Mouse (Mus musculus) midbrain, embryonic 15.5 days (tissue): ENCODE data around the gene Sema4c. TPM values are rescaled to one million over a fixed set of nuclear protein-coding genes. Genes with fewer than 3 reads are reported as not detected.

Experiments
- ATAC-seq: fragments of 200-750 bp; cut with Nextera tagmentation; replicated peaks from 2 replicates; pipeline ENCODE4 v1.8.0; 2017; ENCODE audit warnings: moderate TSS enrichment
- H3K27ac ChIP-seq: fragments of 300-500 bp; sonication (generic); 2 replicates; pipeline ENCODE4 v1.5.1; 2015; ENCODE audit warnings: mild to moderate bottlenecking, inconsistent platforms
- H3K27me3 ChIP-seq: fragments of 300-500 bp; sonication (generic); replicated peaks from 2 replicates; pipeline ENCODE4 v1.6.1; 2015; ENCODE audit warnings: inconsistent platforms
- H3K36me3 ChIP-seq: fragments of 300-500 bp; sonication (generic); replicated peaks from 2 replicates; pipeline ENCODE4 v1.6.1; 2015; ENCODE audit warnings: inconsistent platforms
- H3K4me1 ChIP-seq: fragments of 300-500 bp; sonication (generic); 2 replicates; pipeline ENCODE4 v1.6.1; 2015; ENCODE audit warnings: inconsistent platforms
- H3K4me2 ChIP-seq: fragments of 300-500 bp; sonication (generic); 2 replicates; pipeline ENCODE4 v1.6.1; 2015; ENCODE audit warnings: inconsistent platforms, mild to moderate bottlenecking, moderate library complexity
- H3K4me3 ChIP-seq: fragments of 300-500 bp; sonication (generic); 2 replicates; pipeline ENCODE4 v1.5.1; 2015; ENCODE audit warnings: mild to moderate bottlenecking, inconsistent platforms
- H3K9ac ChIP-seq: fragments of 300-500 bp; sonication (generic); 2 replicates; pipeline ENCODE4 v1.6.1; 2015; ENCODE audit warnings: mild to moderate bottlenecking, inconsistent platforms
- H3K9me3 ChIP-seq: fragments of 300-500 bp; sonication (generic); 2 replicates; pipeline ENCODE4 v1.6.1; 2016; ENCODE audit warnings: inconsistent platforms
- WGBS: fragments of 180-500 bp; shearing (Covaris S2); methylation state at CpG from one replicate; pipeline ENCODE4 v1.1.7; 2015; ENCODE audit warnings: mixed read lengths; 5-methylcytosine and 5-hydroxymethylcytosine counted together
- polyA plus RNA-seq: library from polyadenylated mRNA; unstranded; fragments of >200 nt; fragmentation: Nextera tagmentation; extraction: Ambion mirVana; gene quantifications from 2 replicates; pipeline ENCODE4 v1.2.1, GENCODE M21; 2015

Gene Sema4c
- polyA plus RNA-seq, 1 experiment from 2014 or later: 34.3 TPM

GRCm38 (mm10) chr1:36574196-36574955 lies 16.2 kb upstream of the Sema4c start:
- Histone ChIP-seq H3K9ac (0 out of 2 replicates have a peak overlapping the region, but pooled peaks have one; percentile 3), H3K36me3 (no peaks in the 10 kb centered on the region), H3K4me3 (no peak overlapping the region), H3K27me3 (no peaks in the 10 kb centered on the region), H3K27ac (no peak overlapping the region), H3K4me2 (no peak overlapping the region), H3K4me1 (no peaks in the 10 kb centered on the region), H3K9me3 (no peaks in the 10 kb centered on the region)
- ATAC-seq: no peak
- WGBS: 70% methylated on average over 5 of the region's 5 CpGs

GRCm38 (mm10) chr1:36573524-36573923 lies 15.4 kb upstream of the Sema4c start:
- Histone ChIP-seq H3K4me1 (no peaks in the 10 kb centered on the region), H3K36me3 (no peaks in the 10 kb centered on the region), H3K4me3 (no peak overlapping the region), H3K27ac (no peak overlapping the region), H3K27me3 (no peaks in the 10 kb centered on the region), H3K9me3 (no peaks in the 10 kb centered on the region), H3K9ac (no peak overlapping the region), H3K4me2 (no peak overlapping the region)
- ATAC-seq: no peak
- 84% methylated on average over 8 of the region's 8 CpGs for WGBS

- no peak overlapping the region for H3K27ac ChIP-seq
- ATAC-seq: no peak
- H3K27me3 ChIP-seq: no peaks in the 10 kb centered on the region
- 67% methylated on average over 1 of the region's 1 CpGs for WGBS
- no peaks in the 10 kb centered on the region for H3K4me1 ChIP-seq
- H3K4me3 ChIP-seq: no peak overlapping the region
- H3K9ac ChIP-seq: no peak overlapping the region
- H3K9me3 ChIP-seq: no peaks in the 10 kb centered on the region
- H3K4me2 ChIP-seq: no peak overlapping the region
- H3K36me3 ChIP-seq: no peaks in the 10 kb centered on the region
Measured at GRCm38 (mm10) chr1:36572709-36573108, 14.6 kb upstream of the Sema4c start.

GRCm38 (mm10) chr1:36572140-36572700 lies 14.1 kb upstream of the Sema4c start:
- Histone ChIP-seq H3K4me3 (no peak overlapping the region), H3K9me3 (no peaks in the 10 kb centered on the region), H3K4me2 (no peak overlapping the region), H3K36me3 (no peaks in the 10 kb centered on the region), H3K4me1 (no peaks in the 10 kb centered on the region), H3K27me3 (no peaks in the 10 kb centered on the region), H3K27ac (no peak overlapping the region), H3K9ac (no peak overlapping the region)
- WGBS: 79% methylated on average over 2 of the region's 2 CpGs
- ATAC-seq: no peak

- Histone ChIP-seq H3K27ac (no peak overlapping the region), H3K9ac (no peak overlapping the region), H3K27me3 (no peaks in the 10 kb centered on the region), H3K4me1 (no peaks in the 10 kb centered on the region), H3K36me3 (no peaks in the 10 kb centered on the region), H3K9me3 (no peaks in the 10 kb centered on the region), H3K4me3 (no peak overlapping the region), H3K4me2 (no peak overlapping the region)
- 56% methylated on average over 6 of the region's 6 CpGs for WGBS
- ATAC-seq: no peak
Measured at GRCm38 (mm10) chr1:36571627-36572026, 13.5 kb upstream of the Sema4c start.

GRCm38 (mm10) chr1:36570320-36570719 lies 12.2 kb upstream of the Sema4c start:
- H3K9ac ChIP-seq: no peak overlapping the region
- no peaks in the 10 kb centered on the region for H3K9me3 ChIP-seq
- no peak overlapping the region for H3K4me3 ChIP-seq
- no peak overlapping the region for H3K27ac ChIP-seq
- no peaks in the 10 kb centered on the region for H3K27me3 ChIP-seq
- ATAC-seq: no peak
- no peak overlapping the region for H3K4me2 ChIP-seq
- no peaks in the 10 kb centered on the region for H3K4me1 ChIP-seq
- H3K36me3 ChIP-seq: no peaks in the 10 kb centered on the region
- 87% methylated on average over 5 of the region's 5 CpGs for WGBS

- Histone ChIP-seq H3K27me3 (no peaks in the 10 kb centered on the region), H3K4me3 (no peak overlapping the region), H3K27ac (no peak overlapping the region), H3K4me2 (no peak overlapping the region), H3K9me3 (no peaks in the 10 kb centered on the region), H3K9ac (no peak overlapping the region), H3K36me3 (no peaks in the 10 kb centered on the region), H3K4me1 (no peaks in the 10 kb centered on the region)
- WGBS: 57% methylated on average over 7 of the region's 7 CpGs
- ATAC-seq: no peak
Measured at GRCm38 (mm10) chr1:36569694-36570276, 11.6 kb upstream of the Sema4c start.

- H3K27ac ChIP-seq: no peak overlapping the region
- no peaks in the 10 kb centered on the region for H3K4me1 ChIP-seq
- no peaks in the 10 kb centered on the region for H3K36me3 ChIP-seq
- H3K9ac ChIP-seq: no peak overlapping the region
- no peaks in the 10 kb centered on the region for H3K27me3 ChIP-seq
- no peak overlapping the region for H3K4me3 ChIP-seq
- no peak for ATAC-seq
- WGBS: 69% methylated on average over 4 of the region's 4 CpGs
- H3K4me2 ChIP-seq: no peak overlapping the region
- no peaks in the 10 kb centered on the region for H3K9me3 ChIP-seq
Measured at GRCm38 (mm10) chr1:36568776-36569175, 10.6 kb upstream of the Sema4c start.

- 45% methylated on average over 21 of the region's 21 CpGs for WGBS
- H3K36me3 ChIP-seq: no peaks in the 10 kb centered on the region
- H3K4me3 ChIP-seq: no peak overlapping the region
- H3K27ac ChIP-seq: no peak overlapping the region
- no peaks in the 10 kb centered on the region for H3K27me3 ChIP-seq
- no peak for ATAC-seq
- no peak overlapping the region for H3K4me2 ChIP-seq
- H3K9ac ChIP-seq: no peak overlapping the region
- H3K4me1 ChIP-seq: no peaks in the 10 kb centered on the region
- no peaks in the 10 kb centered on the region for H3K9me3 ChIP-seq
Measured at GRCm38 (mm10) chr1:36567818-36568603, 9.9 kb upstream of the Sema4c start.

GRCm38 (mm10) chr1:36566425-36566824 lies 8.3 kb upstream of the Sema4c start:
- 4% methylated on average over 2 of the region's 2 CpGs for WGBS
- Histone ChIP-seq H3K9me3 (no peaks in the 10 kb centered on the region), H3K36me3 (no peaks in the 10 kb centered on the region), H3K4me2 (no peak overlapping the region), H3K27me3 (no peaks in the 10 kb centered on the region), H3K4me3 (no peak overlapping the region), H3K4me1 (no peaks in the 10 kb centered on the region), H3K27ac (no peak overlapping the region), H3K9ac (no peak overlapping the region)
- ATAC-seq: no peak

- 79% methylated on average over 6 of the region's 6 CpGs for WGBS
- ATAC-seq: no peak
- no peaks in the 10 kb centered on the region for H3K9me3 ChIP-seq
- no peak overlapping the region for H3K4me2 ChIP-seq
- H3K27me3 ChIP-seq: no peaks in the 10 kb centered on the region
- H3K4me3 ChIP-seq: no peak overlapping the region
- H3K9ac ChIP-seq: no peak overlapping the region
- peaks cover 2% of the 10 kb centered on the region for H3K4me1 ChIP-seq
- H3K36me3 ChIP-seq: no peaks in the 10 kb centered on the region
- H3K27ac ChIP-seq: no peak overlapping the region
Measured at GRCm38 (mm10) chr1:36564101-36564500, 6.0 kb upstream of the Sema4c start.

- Histone ChIP-seq H3K4me1 (peaks cover 6% of the 10 kb centered on the region), H3K27ac (no peak overlapping the region), H3K9ac (no peak overlapping the region), H3K27me3 (no peaks in the 10 kb centered on the region), H3K9me3 (no peaks in the 10 kb centered on the region), H3K4me3 (no peak overlapping the region), H3K4me2 (no peak overlapping the region), H3K36me3 (no peaks in the 10 kb centered on the region)
- 70% methylated on average over 4 of the region's 4 CpGs for WGBS
- no peak for ATAC-seq
Measured at GRCm38 (mm10) chr1:36563632-36564031, 5.5 kb upstream of the Sema4c start.
